Mouse (Mus musculus): ENCODE measurements around the gene Nup88.
"Not testable (repeated sequence)": the region's sequence is repeated elsewhere in the genome, so short reads cannot be mapped to it uniquely, and the experiment has no call there.

Gene Nup88

DNA sequence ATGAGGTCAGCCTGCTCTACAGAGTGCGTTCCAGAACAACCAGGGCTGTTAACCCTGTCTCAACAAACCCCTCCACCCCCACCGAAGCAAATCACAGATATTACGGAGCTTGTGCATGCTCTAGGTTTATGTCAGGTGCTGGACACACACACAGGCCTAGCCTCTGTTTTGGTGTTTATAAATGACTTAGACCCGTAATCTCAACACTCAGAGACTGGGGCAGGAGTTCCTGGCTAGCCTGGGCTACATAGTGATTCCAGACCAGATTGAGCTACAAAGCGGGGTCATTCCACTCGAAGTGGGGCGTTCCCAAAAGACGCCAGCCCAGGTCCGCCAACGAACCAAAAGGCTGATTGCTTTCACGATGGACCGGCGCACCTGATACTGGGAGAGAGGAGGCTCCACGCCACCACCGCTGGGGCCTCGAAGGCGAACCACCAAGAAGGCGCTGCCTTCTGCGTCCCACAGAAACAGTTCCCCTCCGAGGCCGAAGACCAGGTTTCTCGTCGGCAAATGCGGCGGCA, 440 bp downstream of the Nup88 start:
- DNase-seq (ENCODE audit: low spot score): no peak

DNA sequence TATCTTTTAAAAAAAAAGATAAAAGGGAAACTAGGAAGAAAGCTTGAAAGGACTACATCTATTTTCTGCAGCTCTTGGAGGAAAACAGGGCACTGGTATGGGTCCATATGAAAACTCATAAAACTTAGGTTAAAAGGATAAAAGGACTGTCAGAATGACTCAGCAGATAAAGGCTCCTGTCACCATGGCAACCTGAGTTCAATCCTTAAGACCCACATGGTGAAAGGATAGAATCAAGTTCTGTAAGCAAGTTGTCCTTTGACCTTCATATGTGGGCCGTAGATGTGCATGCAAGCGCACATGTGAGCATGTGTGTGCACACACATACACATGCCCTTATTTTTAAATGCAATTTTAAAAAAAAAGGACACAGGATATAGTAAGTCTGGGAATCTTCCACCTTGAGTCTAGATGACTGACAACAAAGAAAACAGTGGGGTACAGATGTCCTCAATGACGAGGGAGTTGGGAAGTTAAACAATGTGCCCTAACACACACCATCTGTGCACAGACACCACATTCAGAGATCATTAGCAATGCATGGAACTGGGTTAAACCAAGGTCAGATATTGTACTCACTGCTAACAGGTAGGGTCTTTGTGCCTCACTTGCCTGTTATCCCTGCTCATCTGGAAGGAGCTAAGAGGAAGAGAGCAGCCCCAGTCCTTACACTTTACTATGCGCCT, 5.4 kb downstream of the Nup88 start:
- DNase-seq (ENCODE audit: low spot score): no peak

DNA sequence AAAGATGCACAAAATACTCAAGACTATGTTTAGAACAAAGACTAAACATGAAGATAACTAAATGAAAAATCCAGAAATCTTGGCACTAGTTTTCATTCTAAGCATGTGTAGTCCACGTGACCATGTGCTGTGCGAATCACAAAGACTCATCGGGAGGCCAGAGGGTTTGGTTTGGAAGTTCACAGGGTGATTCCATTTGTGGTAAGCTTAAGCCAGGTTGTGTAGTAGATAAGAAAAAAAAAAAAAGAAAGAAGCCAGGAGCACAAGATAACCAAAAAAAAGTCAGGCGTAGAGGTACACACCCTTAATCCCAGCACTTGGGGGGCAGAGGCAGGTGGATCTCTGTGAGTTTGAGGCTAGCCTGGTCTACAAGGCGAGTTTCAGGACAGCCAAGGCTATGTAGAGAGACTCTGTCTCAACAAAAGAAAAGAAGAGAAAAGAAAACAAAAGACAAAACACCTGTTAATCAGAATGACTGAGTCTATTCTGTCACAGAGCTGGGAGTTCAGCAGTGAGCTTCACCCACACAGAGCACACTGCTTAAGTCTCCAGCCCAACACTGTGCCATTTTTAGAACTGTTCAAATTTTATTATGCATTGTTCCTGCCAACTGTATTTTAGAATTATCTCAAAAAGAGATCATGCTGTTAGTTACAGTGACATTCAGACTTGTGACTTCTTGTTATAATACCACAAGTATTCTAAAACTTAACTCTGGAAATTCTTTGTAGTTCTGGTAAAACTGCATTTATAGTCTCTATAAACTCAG, 8.8 kb downstream of the Nup88 start:
- DNase-seq (ENCODE audit: low spot score): no peak

DNA sequence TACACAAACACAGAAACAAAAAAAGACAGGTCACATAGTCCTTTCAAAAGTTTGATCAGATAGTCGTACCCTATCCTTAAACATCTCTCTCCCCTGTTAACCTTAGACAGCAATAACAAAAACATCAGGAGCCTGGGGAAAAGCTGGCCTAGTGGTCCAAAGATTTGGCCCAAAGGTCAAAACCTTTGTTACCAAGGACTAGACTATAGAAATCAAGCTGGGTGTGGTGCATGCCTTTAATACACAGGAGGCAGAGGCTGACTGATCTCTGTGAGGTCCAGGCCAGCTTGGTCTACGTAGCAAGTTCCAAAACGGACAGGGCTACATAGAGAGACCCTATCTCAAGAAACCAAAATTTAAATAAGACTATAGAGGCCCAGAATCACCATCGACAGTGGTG, 15.1 kb downstream of the Nup88 start:
- no peak for DNase-seq (ENCODE audit: low spot score)

DNA sequence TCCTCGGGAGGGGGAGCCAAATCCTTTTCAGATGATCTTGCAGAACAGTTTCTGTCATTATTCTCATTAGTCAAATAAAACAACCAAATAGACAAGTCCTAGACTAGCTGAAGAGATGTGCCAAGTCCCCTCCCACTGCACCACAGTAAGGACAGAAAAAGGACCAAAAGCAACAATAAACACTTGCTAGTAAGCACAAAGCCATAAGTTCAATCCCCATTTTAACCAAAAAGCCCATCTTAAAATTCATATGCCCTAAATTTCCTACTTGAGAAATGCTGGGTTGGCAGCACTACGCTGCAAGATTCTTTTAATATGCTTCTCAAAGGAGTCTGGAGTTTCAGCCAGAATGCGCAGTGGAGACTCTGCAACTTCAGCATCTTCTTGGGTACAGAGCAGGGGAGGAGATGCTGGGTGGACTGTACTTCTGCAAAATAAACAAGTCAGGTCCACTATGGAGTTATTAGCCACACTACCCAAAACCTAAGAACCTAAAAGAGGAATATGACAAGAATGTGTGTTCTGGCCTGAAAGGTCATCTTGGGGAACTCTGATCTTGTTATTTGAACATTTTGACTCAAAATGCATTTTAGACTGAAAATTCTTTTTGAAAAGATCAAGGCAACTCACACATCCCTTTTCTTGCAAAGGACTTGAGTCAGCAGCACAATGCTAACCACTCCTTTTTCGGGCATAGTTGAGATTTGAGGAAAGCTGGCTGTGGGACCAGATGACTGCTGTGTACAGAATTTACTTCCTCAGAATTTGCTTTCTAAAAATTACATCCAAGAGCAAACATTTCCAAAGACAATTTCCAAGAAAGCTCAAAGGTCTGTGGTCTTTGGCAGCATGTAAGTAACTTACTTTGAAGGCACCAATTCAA, 24.6 kb downstream of the Nup88 start:
- DNase-seq (ENCODE audit: low spot score): no peak

DNA sequence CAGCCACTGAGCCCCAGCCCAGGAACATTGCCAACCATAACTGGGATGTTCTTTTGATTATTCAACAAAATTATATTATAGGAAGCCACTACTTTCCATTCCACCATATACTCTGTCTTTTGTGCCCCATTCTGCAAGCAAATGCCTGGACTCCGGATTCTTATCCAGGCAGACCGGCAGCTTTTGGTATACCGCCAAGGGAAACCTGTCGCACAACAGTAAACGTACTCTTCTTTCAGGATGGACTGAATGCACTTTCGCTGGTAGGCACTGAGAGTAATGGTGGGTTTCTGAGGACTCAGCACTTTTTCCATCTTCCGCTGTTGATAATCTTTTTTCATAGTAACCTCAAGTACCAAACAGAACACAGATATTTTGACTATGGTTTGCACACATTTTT, 26.1 kb downstream of the Nup88 start:
- DNase-seq (ENCODE audit: low spot score): no peak

DNA sequence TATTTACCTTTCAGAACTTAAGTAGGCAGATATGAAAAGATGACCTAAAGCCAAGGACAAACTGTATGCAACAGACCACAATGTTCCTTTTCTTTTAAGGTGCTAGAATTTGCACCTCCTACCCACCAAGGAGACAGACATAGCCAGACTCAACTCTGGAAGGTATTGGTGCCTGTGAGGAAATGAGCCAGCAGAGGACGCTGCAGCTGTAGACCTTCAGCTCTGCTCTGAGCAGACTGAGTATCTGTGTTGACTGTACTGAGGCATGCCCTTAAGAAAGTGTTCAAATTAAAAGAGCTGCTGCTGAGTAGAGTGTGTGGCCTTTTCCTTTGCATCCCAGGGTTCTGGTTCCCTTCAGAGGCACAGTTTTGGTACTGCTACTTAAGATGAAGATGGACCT, 27.2 kb downstream of the Nup88 start:
- DNase-seq (ENCODE audit: low spot score): no peak

DNA sequence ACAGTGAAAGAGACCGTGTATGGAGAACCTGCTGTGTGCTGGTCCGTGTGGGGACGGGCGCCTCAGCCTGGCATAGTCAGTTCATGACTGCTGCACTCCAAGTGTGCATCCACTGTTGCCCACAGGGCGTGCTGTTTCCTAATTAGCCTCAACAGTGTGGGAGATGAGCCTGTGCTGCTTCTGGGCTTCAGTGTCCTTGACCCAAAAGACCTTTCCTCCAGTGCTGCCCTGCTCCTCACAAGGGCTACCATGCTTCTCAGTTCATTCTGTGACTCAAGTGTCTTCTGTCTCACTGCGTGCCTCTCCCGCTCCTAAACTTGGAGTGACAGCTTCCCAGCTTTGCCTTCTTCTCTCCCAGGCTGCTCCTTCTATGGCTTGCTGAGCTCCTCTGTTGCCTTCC, 34.5 kb downstream of the Nup88 start:
- no peak for DNase-seq (ENCODE audit: low spot score)

DNA sequence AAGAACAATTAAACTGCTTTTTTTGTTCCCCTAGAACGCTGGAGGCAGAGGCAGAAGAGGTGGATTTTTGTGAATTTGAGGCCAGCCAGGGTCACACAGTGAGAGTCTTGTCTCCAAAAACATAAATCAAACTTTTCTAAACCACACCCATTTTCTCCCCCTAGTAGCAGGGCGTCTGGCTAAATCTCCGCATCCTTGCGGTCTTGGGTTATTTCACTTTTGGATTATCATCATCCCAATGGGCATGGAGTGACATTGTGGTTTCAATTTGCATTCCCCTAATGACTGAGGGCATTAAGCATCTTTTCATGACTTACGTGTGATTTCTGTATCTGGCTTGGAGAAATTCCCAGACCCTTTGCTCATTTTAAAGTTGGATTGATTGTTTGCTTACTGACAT, 38.3 kb downstream of the Nup88 start:
- no peak for DNase-seq (ENCODE audit: low spot score)

DNA sequence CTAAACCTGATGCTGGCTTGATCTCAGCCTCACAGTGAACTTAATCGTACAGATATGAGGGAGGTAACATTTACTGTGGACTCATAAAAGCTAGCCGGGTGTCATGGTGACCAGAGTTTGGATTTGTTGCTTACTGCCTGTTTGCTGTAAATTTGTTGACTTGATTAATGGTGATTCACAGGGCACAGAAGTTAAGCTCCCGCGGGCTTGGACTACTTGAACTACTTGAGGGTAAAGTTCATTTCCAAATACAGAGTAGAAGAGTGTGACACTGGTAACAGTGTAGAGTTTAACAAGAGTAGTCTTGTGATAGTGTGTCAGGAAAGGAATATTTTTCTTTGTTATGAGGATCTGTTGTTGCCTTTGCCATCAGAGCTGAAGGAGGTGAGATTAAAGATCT, 50.2 kb downstream of the Nup88 start:
- DNase-seq (ENCODE audit: low spot score): no peak

DNA sequence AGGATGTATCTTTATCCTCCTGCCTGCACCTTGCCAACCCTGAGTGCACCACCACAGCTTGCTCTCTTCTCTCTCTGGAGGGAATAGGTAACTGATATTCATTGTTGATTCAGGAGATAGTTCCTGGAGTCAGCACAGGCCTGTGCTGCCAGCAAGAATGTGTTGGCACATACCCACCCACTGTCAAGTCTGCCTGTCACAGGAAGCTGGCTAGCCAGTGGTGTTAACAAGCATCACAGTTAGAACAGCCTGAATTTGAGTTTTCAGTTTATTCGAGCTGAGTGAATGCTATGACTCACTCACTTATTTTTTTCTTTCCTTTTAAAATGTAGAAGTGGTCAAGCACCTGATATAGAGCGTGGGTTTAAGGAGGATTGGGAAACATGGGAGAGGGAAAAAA, 51.9 kb downstream of the Nup88 start:
- no peak for DNase-seq (ENCODE audit: low spot score)

DNA sequence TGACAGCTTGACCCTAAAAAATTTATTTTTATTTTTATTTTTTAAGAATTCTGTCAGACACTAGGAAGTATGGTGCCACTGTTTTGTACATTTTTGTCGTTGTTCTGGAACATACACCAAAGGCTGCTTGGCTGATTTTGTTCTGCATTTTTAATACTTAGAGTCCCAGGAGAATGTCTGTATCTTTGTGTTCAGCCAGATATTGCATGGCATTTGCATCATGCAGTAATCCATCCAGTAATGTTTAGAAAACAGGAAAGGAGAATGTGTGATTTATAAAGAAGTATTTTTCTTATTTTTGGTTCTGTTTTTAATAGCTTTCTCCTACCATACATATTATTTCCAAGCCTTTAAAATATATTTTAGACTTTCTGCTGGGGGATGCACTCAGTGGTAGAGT, 57.9 kb downstream of the Nup88 start:
- no peak for DNase-seq (ENCODE audit: low spot score)

DNA sequence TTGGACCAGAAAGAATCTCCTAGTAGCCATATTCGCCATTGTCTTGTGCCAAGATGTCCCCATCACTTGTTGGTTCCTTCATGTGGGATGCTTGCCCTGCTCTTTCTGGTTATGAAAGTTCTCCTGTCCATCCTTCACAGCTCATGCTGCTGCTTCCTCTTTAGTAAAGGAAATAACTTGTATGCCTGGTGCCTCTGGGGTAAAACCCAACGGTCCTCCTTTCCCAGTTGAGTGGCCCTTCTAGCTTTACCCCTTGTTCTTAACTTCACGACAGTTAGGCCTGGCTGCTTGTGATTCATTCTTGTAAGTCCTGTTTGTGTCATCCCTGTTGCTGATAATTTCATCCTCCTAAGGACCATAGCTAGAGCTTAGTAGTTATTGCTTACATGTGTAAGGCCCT, 58.5 kb downstream of the Nup88 start:
- DNase-seq (ENCODE audit: low spot score): no peak

DNA sequence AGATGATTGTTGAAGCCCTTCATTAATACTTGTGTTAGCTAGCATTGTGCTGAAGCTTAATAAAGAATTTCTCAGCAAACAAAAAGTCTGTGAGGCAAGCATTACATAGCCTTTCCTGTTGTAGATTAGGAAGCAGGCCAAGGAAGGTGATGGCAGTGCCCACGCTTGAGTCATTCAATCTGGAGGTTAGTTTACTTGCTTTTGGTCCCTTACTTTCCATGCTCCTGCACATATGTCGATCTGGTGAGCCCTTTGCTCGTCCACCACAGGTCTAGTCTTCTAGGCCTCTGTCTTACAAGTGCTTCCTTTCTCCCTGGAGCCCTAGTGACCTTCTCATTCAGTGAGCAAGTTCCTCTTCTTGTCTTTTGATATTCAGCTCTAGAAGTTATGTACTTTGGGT, 63.1 kb downstream of the Nup88 start:
- no peak for DNase-seq (ENCODE audit: low spot score)

DNA sequence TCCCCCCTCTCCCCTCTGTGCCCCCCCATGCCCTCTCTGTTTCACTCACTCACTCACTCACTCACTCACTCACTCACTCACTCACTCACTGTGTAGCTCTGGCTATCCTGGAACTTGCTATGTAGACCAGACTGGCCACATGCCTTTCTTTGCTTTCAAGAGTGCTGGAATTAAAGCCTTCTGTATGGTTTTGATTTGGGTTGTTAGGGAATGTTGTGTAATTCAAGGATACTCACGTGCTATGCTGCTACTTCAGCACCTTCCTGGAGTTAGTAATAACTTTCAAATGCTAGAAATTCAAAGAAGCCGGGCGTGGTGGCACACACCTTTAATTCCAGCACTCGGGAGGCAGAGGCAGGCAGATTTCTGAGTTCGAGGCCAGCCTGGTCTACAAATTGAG, 71.6 kb downstream of the Nup88 start:
- DNase-seq (ENCODE audit: low spot score): not testable (repeated sequence)

DNA sequence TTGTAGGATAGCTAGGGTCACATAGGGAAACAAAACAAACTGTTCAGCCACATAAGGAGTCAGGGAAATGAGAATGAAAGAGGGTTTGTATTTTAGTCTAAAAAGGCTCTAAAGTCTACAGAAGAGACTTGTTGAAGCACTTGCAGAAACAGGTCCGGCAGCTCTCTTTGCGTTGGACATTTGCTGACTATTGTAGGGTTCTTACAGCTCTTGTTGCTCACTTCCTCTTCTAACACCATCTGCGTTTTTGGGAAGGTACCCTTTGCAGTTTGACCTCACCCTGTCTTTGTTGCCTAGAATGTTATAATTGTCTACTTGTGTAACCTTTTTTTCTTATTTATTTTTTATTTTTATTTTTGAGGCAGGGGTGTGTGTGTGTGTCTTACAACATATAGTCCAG, 72.1 kb downstream of the Nup88 start:
- no peak for DNase-seq (ENCODE audit: low spot score)
